Mouse (Mus musculus): Measurements from ENCODE around the gene Lrig1.

DNA sequence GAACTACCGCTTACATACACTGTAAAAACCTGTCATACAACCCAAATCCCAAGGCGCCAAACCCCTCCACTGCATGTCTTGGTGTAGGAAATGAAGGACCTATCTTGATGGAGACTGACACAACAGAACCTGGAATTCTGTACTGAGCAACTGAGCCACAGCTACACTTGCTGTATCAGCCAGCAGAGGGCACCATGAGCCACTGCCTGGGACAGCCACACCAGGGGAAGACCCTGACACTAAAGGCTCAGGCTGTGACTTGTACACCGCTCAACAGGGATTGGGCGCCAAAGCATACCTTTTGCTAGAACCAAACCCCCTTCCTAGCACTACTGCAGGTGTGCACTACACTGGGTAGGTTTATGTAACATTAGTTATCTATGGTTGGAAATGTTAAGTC is 77.0 kb downstream of the Lrig1 start:
- TF ChIP-seq CTCF (IDR thresholded peaks at IDR 0.05; ENCODE audit: control insufficient read depth, insufficient read depth, insufficient read length) (peak; percentile 84), CEBPB (IDR thresholded peaks at IDR 0.05; ENCODE audit: low read depth) (no peak)
